In genomic region chr7:101394569-101394968, GRCm38 (mm10) we compare ENCODE assay signal across 11 mouse cellular contexts. TPM values are rescaled to one million over a fixed set of nuclear protein-coding genes. Genes with fewer than 3 reads are reported as not detected.
DNase-seq lines count a peak whose midpoint lies in the region; ATAC-seq and TF ChIP-seq lines count a peak whose summit lies in the region.
"Had no signal": no experiment of that assay in that cellular context is flagged by ENCODE, and none has a peak within 500 bp of the region (broad histone marks: within the 10 kb centered on the region; RNA-seq: fewer than 3 reads in every experiment).

No protein-coding gene starts in this region.

- H3K4me1 ChIP-seq in hindbrain, embryonic 12.5 days = peaks cover 13% of the 10 kb centered on the region
- H3K4me1 ChIP-seq in hindbrain, postnatal 0 days (ENCODE audit: insufficient read depth, low read length) = 0 out of 2 replicates have a peak, but pooled peaks cover 3% of the 10 kb centered on the region
- H3K4me1 ChIP-seq in neural tube, embryonic 13.5 days (replicated peaks) = peaks cover 30% of the 10 kb centered on the region
- 0 out of 2 replicates have a peak, but pooled peaks cover 5% of the 10 kb centered on the region for H3K4me1 ChIP-seq in intestine, postnatal 0 days (replicated peaks; ENCODE audit: control insufficient read depth, insufficient read depth, low read length)
- H3K4me1 ChIP-seq in stomach, postnatal 0 days (replicated peaks; ENCODE audit: control insufficient read depth, insufficient read depth) = no peaks in the 10 kb centered on the region

- H3K4me3 ChIP-seq in hindbrain, embryonic 12.5 days = no peak overlapping the region
- no peak overlapping the region for H3K4me3 ChIP-seq in hindbrain, postnatal 0 days (ENCODE audit: low read length)
- no peak overlapping the region for H3K4me3 ChIP-seq in neural tube, embryonic 13.5 days
- peak overlapping the region; percentile 26 for H3K4me3 ChIP-seq in intestine, postnatal 0 days (ENCODE audit: low read depth, low read length)
- peak overlapping the region; percentile 33 for H3K4me3 ChIP-seq in stomach, postnatal 0 days (ENCODE audit: low read depth, low read length)
- H3K4me3 ChIP-seq: megakaryocyte, embryonic 14.5 days had no signal

- no peak overlapping the region for H3K9ac ChIP-seq in hindbrain, embryonic 12.5 days
- no peak overlapping the region for H3K9ac ChIP-seq in hindbrain, postnatal 0 days (replicated peaks; ENCODE audit: low read length)
- H3K9ac ChIP-seq in neural tube, embryonic 13.5 days = no peak overlapping the region
- peak overlapping the region; percentile 40; the same call in 1 of the 2 replicates for H3K9ac ChIP-seq in intestine, postnatal 0 days (ENCODE audit: low read depth, low read length)
- peak overlapping the region; percentile 55 for H3K9ac ChIP-seq in stomach, postnatal 0 days (ENCODE audit: low read length)

- DNase-seq in hindbrain, postnatal 0 days (ENCODE audit: low spot score) = no peak
- no peak for DNase-seq in neural tube, embryonic 10.5 days (ENCODE audit: extremely low spot score, low spot score)
- no peak for DNase-seq in stomach, postnatal 0 days (ENCODE audit: low spot score)
- no peak for DNase-seq in layer of hippocampus, adult 9-11 months
- DNase-seq in thymus, postnatal 0 days (ENCODE audit: low spot score) = no peak
- DNase-seq: cerebellum, adult 11-12 months had no signal

- no peak for TF ChIP-seq EP300 in stomach, postnatal 0 days (optimal IDR thresholded peaks at IDR 0.05)

- WGBS in hindbrain, embryonic 12.5 days = 69% methylated on average over 3 of the region's 3 CpGs
- 75% methylated on average over 3 of the region's 3 CpGs for WGBS in hindbrain, postnatal 0 days
- WGBS in neural tube, embryonic 13.5 days = 74% methylated on average over 3 of the region's 3 CpGs
- 73% methylated on average over 3 of the region's 3 CpGs for WGBS in intestine, postnatal 0 days
- WGBS in stomach, postnatal 0 days = 52% methylated on average over 3 of the region's 3 CpGs

- ATAC-seq in hindbrain, embryonic 12.5 days (ENCODE audit: low FRiP score) = 0 out of 2 replicates have a peak, but pooled peaks have one; percentile 17
- ATAC-seq in hindbrain, postnatal 0 days = no peak
- no peak for ATAC-seq in neural tube, embryonic 13.5 days (ENCODE audit: low read depth)
- ATAC-seq in intestine, postnatal 0 days = no peak
- no peak for ATAC-seq in stomach, postnatal 0 days (ENCODE audit: low FRiP score, low TSS enrichment)

- TF ChIP-seq CTCF in hindbrain, postnatal 0 days (IDR thresholded peaks at IDR 0.05; ENCODE audit: low read depth) = no peak
- no peak for TF ChIP-seq CTCF in intestine, postnatal 0 days (IDR thresholded peaks at IDR 0.05; ENCODE audit: low read depth)
- TF ChIP-seq CTCF in stomach, postnatal 0 days (IDR thresholded peaks at IDR 0.05; ENCODE audit: low read depth) = no peak

- H3K36me3 ChIP-seq in hindbrain, embryonic 12.5 days = no peaks in the 10 kb centered on the region
- H3K36me3 ChIP-seq in hindbrain, postnatal 0 days (ENCODE audit: insufficient read depth, low read length) = 0 out of 2 replicates have a peak, but pooled peaks cover 4% of the 10 kb centered on the region
- H3K36me3 ChIP-seq in neural tube, embryonic 13.5 days = no peaks in the 10 kb centered on the region
- peaks cover 85% of the 10 kb centered on the region for H3K36me3 ChIP-seq in intestine, postnatal 0 days (ENCODE audit: control insufficient read depth, insufficient read depth)
- peaks cover 29% of the 10 kb centered on the region for H3K36me3 ChIP-seq in stomach, postnatal 0 days (ENCODE audit: control insufficient read depth, insufficient read depth, low read length)

- H3K27me3 ChIP-seq in hindbrain, embryonic 12.5 days = no peaks in the 10 kb centered on the region
- no peaks in the 10 kb centered on the region for H3K27me3 ChIP-seq in hindbrain, postnatal 0 days (ENCODE audit: insufficient read depth, low read length)
- H3K27me3 ChIP-seq in neural tube, embryonic 13.5 days = no peaks in the 10 kb centered on the region
- H3K27me3 ChIP-seq in intestine, postnatal 0 days (replicated peaks; ENCODE audit: control insufficient read depth, insufficient read depth, low read length) = no peaks in the 10 kb centered on the region
- H3K27me3 ChIP-seq in stomach, postnatal 0 days (ENCODE audit: control insufficient read depth, insufficient read depth, low read length) = no peaks in the 10 kb centered on the region
- H3K27me3 ChIP-seq: megakaryocyte, embryonic 14.5 days had no signal

- H3K4me2 ChIP-seq in hindbrain, embryonic 12.5 days (replicated peaks) = 0 out of 2 replicates have a peak overlapping the region, but pooled peaks have one; percentile 9
- no peak overlapping the region; the same call in 1 of the 2 replicates for H3K4me2 ChIP-seq in hindbrain, postnatal 0 days (ENCODE audit: low read depth, low read length)
- 0 out of 2 replicates have a peak overlapping the region, but pooled peaks have one; percentile 17 for H3K4me2 ChIP-seq in neural tube, embryonic 13.5 days
- H3K4me2 ChIP-seq in intestine, postnatal 0 days (replicated peaks; ENCODE audit: low read depth) = peak overlapping the region; percentile 58
- H3K4me2 ChIP-seq in stomach, postnatal 0 days (replicated peaks; ENCODE audit: low read depth) = peak overlapping the region; percentile 59

- H3K9me3 ChIP-seq in hindbrain, embryonic 12.5 days (replicated peaks) = no peaks in the 10 kb centered on the region
- H3K9me3 ChIP-seq in hindbrain, postnatal 0 days (ENCODE audit: low read length) = no peaks in the 10 kb centered on the region
- no peaks in the 10 kb centered on the region for H3K9me3 ChIP-seq in neural tube, embryonic 13.5 days
- no peaks in the 10 kb centered on the region for H3K9me3 ChIP-seq in intestine, postnatal 0 days (ENCODE audit: control insufficient read depth)
- no peaks in the 10 kb centered on the region for H3K9me3 ChIP-seq in stomach, postnatal 0 days (ENCODE audit: control insufficient read depth, low read length)

- peak overlapping the region; percentile 49; the same call in 1 of the 2 replicates for H3K27ac ChIP-seq in hindbrain, embryonic 12.5 days
- no peak overlapping the region for H3K27ac ChIP-seq in hindbrain, postnatal 0 days
- no peak overlapping the region for H3K27ac ChIP-seq in neural tube, embryonic 13.5 days (replicated peaks)
- peak overlapping the region; percentile 50; the same call in 1 of the 2 replicates for H3K27ac ChIP-seq in intestine, postnatal 0 days (ENCODE audit: low read depth, low read length)
- peak overlapping the region; percentile 91 for H3K27ac ChIP-seq in stomach, postnatal 0 days (replicated peaks)

RNA-seq across cellular contexts. Expression of gene Gm45837, which starts 16.1 kb away (rescaled TPM):
- not detected in 2 replicates for polyA plus RNA-seq in hindbrain, embryonic 12.5 days (2016; fragmentation: Nextera tagmentation; extraction: Ambion mirVana)
- total RNA-seq in hindbrain, postnatal 0 days (2014; rRNA removed) = not detected in 2 replicates
- not detected in 2 replicates for polyA plus RNA-seq in hindbrain, postnatal 0 days (2015; fragmentation: Nextera tagmentation; extraction: Ambion mirVana)
- not detected in 2 replicates for polyA plus RNA-seq in neural tube, embryonic 13.5 days (2015; fragmentation: Nextera tagmentation; extraction: Ambion mirVana)
- not detected in 2 replicates for polyA plus RNA-seq in intestine, postnatal 0 days (2015; fragmentation: Nextera tagmentation; extraction: Ambion mirVana)
- polyA plus RNA-seq in stomach, postnatal 0 days (2015; fragmentation: Nextera tagmentation; extraction: Ambion mirVana) = 0.24 TPM in 1 of 2 replicates, not detected in the other
- polyA plus RNA-seq in thymus, postnatal 0 days (2015; fragmentation: Nextera tagmentation; extraction: Ambion mirVana) = 1.1 TPM in 1 of 2 replicates, not detected in the other
- total RNA-seq: G1E had no signal

RNA-seq across cellular contexts. Expression of gene Pde2a, which starts 26.9 kb away (rescaled TPM):
- 26.9 and 27.4 TPM in 2 replicates for polyA plus RNA-seq in hindbrain, embryonic 12.5 days (2016; fragmentation: Nextera tagmentation; extraction: Ambion mirVana)
- 54.4 and 55.8 TPM in 2 replicates for total RNA-seq in hindbrain, postnatal 0 days (2014; rRNA removed)
- polyA plus RNA-seq in hindbrain, postnatal 0 days (2015; fragmentation: Nextera tagmentation; extraction: Ambion mirVana) = 26.7 and 27.1 TPM in 2 replicates
- polyA plus RNA-seq in neural tube, embryonic 13.5 days (2015; fragmentation: Nextera tagmentation; extraction: Ambion mirVana) = 43.6 TPM in 2 replicates
- polyA plus RNA-seq in intestine, postnatal 0 days (2015; fragmentation: Nextera tagmentation; extraction: Ambion mirVana) = 11.1 and 11.2 TPM in 2 replicates
- 9.2 and 9.5 TPM in 2 replicates for polyA plus RNA-seq in stomach, postnatal 0 days (2015; fragmentation: Nextera tagmentation; extraction: Ambion mirVana)
- polyA plus RNA-seq in thymus, postnatal 0 days (2015; fragmentation: Nextera tagmentation; extraction: Ambion mirVana) = 5.7 and 7.9 TPM in 2 replicates
- polyA plus RNA-seq: G1E had no signal

RNA-seq across cellular contexts. Expression of gene Arap1, which starts 46.7 kb away (rescaled TPM):
- 17.2 and 26.9 TPM in 2 replicates for polyA plus RNA-seq in hindbrain, embryonic 12.5 days (2016; fragmentation: Nextera tagmentation; extraction: Ambion mirVana)
- 19.2 and 44.0 TPM in 2 replicates for total RNA-seq in hindbrain, postnatal 0 days (2014; rRNA removed)
- 9.2 and 10.5 TPM in 2 replicates for polyA plus RNA-seq in hindbrain, postnatal 0 days (2015; fragmentation: Nextera tagmentation; extraction: Ambion mirVana)
- 11.2 and 11.3 TPM in 2 replicates for polyA plus RNA-seq in neural tube, embryonic 13.5 days (2015; fragmentation: Nextera tagmentation; extraction: Ambion mirVana)
- 31.2 and 35.3 TPM in 2 replicates for polyA plus RNA-seq in intestine, postnatal 0 days (2015; fragmentation: Nextera tagmentation; extraction: Ambion mirVana)
- 37.2 and 44.7 TPM in 2 replicates for polyA plus RNA-seq in stomach, postnatal 0 days (2015; fragmentation: Nextera tagmentation; extraction: Ambion mirVana)
- 31.1 and 34.4 TPM in 2 replicates for polyA plus RNA-seq in thymus, postnatal 0 days (2015; fragmentation: Nextera tagmentation; extraction: Ambion mirVana)

Comparison
In these comparisons a context has a peak if more than half of its experiments do, and no peak if none do; other contexts are left out.
1. H3K27ac ChIP-seq: peak in hindbrain, embryonic 12.5 days (single experiment), intestine, postnatal 0 days (single experiment) and stomach, postnatal 0 days (single experiment); none in hindbrain, postnatal 0 days (single experiment) and neural tube, embryonic 13.5 days (single experiment).
2. H3K4me3 ChIP-seq: peak in intestine, postnatal 0 days (single experiment) and stomach, postnatal 0 days (single experiment); none in hindbrain, embryonic 12.5 days (single experiment), hindbrain, postnatal 0 days (single experiment) and neural tube, embryonic 13.5 days (single experiment).
3. H3K9ac ChIP-seq: peak in intestine, postnatal 0 days (single experiment) and stomach, postnatal 0 days (single experiment); none in hindbrain, embryonic 12.5 days (single experiment), hindbrain, postnatal 0 days (single experiment) and neural tube, embryonic 13.5 days (single experiment).